Mouse (Mus musculus): ENCODE results near the gene Susd6. TPM values are rescaled to one million over a fixed set of nuclear protein-coding genes. Genes with fewer than 3 reads are reported as not detected.

The Susd6 gene
- polyA plus RNA-seq, 1 experiment: 57.0 TPM

DNA sequence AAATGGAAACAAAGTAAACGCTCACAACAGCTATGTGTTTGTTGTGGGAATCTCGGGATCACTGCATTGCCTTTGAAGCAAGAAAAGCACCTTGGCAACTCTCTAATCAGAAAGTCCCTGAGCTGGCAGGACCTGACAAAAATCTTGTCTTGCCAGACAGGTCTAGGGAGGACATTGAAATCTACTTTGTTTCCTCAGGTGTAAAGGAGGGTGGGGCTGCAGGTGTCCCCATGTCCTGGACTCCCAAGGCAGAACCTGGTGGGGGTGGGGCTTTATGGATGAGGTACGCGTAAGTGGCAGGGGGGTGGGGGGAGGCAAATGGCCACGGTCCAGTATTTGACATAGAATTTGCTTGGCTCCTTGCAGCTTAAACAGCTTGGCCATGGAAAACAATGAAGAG lies 133.3 kb downstream of the Susd6 start:
- H3K9me3 ChIP-seq (replicated peaks; ENCODE audit: control insufficient read depth, insufficient read depth, low read length, poor library complexity, severe bottlenecking): no peaks in the 10 kb centered on the region
- TF ChIP-seq EP300 (IDR thresholded peaks at IDR 0.05; ENCODE audit: insufficient read depth, low read depth, low read length) (0 out of 2 replicates have a peak, but pooled peaks have one; percentile 20), CTCF (IDR thresholded peaks at IDR 0.05; ENCODE audit: low read depth, low read length) (no peak)
- no peaks in the 10 kb centered on the region for H3K36me3 ChIP-seq (ENCODE audit: control insufficient read depth, insufficient read depth, low read length, poor library complexity, severe bottlenecking)
- no peak overlapping the region for H3K9ac ChIP-seq (ENCODE audit: low read depth, poor library complexity, severe bottlenecking)
- peak overlapping the region; percentile 87 for H3K27ac ChIP-seq (ENCODE audit: insufficient read depth, low read length)
- peaks cover 9% of the 10 kb centered on the region for H3K4me1 ChIP-seq (ENCODE audit: control insufficient read depth, insufficient read depth, low read length)
- no peak overlapping the region for H3K4me3 ChIP-seq (ENCODE audit: low read depth, low read length)
- no peaks in the 10 kb centered on the region for H3K27me3 ChIP-seq (ENCODE audit: control insufficient read depth, insufficient read depth, low read length, poor library complexity, severe bottlenecking)

DNA sequence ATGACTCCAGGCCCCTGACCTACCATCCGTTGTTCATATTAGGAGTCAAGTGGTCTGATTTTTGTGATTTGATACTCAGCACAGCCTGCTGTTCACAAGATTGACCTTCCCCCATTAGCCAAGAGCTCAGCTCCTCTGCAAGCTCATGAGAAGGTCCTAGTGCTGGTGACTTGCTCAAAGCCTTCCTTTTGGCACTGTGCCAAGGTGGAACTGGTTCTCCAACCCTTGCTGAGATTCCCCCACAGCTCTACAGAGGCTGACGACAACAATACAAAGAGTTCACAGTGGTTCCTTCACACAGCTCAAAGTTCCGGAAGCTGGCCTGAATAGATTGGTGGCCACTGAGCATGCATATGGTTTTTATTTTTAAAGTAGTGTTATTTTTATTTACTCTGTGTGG lies 133.9 kb downstream of the Susd6 start:
- Histone ChIP-seq H3K27ac (ENCODE audit: insufficient read depth, low read length) (no peak overlapping the region), H3K27me3 (ENCODE audit: control insufficient read depth, insufficient read depth, low read length, poor library complexity, severe bottlenecking) (no peaks in the 10 kb centered on the region), H3K36me3 (ENCODE audit: control insufficient read depth, insufficient read depth, low read length, poor library complexity, severe bottlenecking) (no peaks in the 10 kb centered on the region), H3K9ac (ENCODE audit: low read depth, poor library complexity, severe bottlenecking) (no peak overlapping the region), H3K4me1 (ENCODE audit: control insufficient read depth, insufficient read depth, low read length) (peaks cover 9% of the 10 kb centered on the region), H3K9me3 (replicated peaks; ENCODE audit: control insufficient read depth, insufficient read depth, low read length, poor library complexity, severe bottlenecking) (no peaks in the 10 kb centered on the region), H3K4me3 (ENCODE audit: low read depth, low read length) (no peak overlapping the region)
- TF ChIP-seq EP300 (IDR thresholded peaks at IDR 0.05; ENCODE audit: insufficient read depth, low read depth, low read length) (no peak), POLR2A (IDR thresholded peaks at IDR 0.05; ENCODE audit: insufficient read depth, low read length) (no peak), CTCF (IDR thresholded peaks at IDR 0.05; ENCODE audit: low read depth, low read length) (no peak)

- Histone ChIP-seq H3K27ac (ENCODE audit: insufficient read depth, low read length) (no peak overlapping the region), H3K36me3 (ENCODE audit: control insufficient read depth, insufficient read depth, low read length, poor library complexity, severe bottlenecking) (no peaks in the 10 kb centered on the region), H3K4me1 (ENCODE audit: control insufficient read depth, insufficient read depth, low read length) (peaks cover 9% of the 10 kb centered on the region), H3K9me3 (replicated peaks; ENCODE audit: control insufficient read depth, insufficient read depth, low read length, poor library complexity, severe bottlenecking) (no peaks in the 10 kb centered on the region), H3K27me3 (ENCODE audit: control insufficient read depth, insufficient read depth, low read length, poor library complexity, severe bottlenecking) (no peaks in the 10 kb centered on the region), H3K4me3 (ENCODE audit: low read depth, low read length) (no peak overlapping the region), H3K9ac (ENCODE audit: low read depth, poor library complexity, severe bottlenecking) (no peak overlapping the region)
- TF ChIP-seq CTCF (IDR thresholded peaks at IDR 0.05; ENCODE audit: low read depth, low read length): no peak
- no peak for TF ChIP-seq POLR2A (IDR thresholded peaks at IDR 0.05; ENCODE audit: insufficient read depth, low read length)
- no peak for TF ChIP-seq EP300 (IDR thresholded peaks at IDR 0.05; ENCODE audit: insufficient read depth, low read depth, low read length)
These were observed 135.6 kb downstream of the Susd6 start for GRCm38 (mm10) chr12:80925919-80926318.

DNA sequence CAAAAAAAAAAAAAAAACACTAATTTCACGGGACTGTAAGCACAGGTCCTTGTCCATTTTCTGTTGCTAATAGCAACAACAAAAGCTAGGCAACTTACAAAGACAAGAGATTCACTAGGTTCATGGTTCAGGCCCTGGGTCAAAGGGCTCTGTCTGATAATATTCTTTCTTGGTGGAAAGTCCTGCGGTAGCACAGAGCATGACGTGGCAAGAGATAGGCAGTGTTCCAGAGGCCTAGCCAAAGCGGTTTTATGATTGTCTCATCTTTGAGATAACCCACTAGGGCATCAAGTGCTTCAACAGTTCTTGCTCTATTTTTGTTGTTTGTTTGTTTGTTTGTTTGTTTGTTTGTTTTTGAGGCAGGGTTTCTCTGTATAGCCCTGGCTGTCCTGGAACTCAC lies 136.2 kb downstream of the Susd6 start:
- Histone ChIP-seq H3K27ac (ENCODE audit: insufficient read depth, low read length) (no peak overlapping the region), H3K27me3 (ENCODE audit: control insufficient read depth, insufficient read depth, low read length, poor library complexity, severe bottlenecking) (no peaks in the 10 kb centered on the region), H3K4me3 (ENCODE audit: low read depth, low read length) (no peak overlapping the region), H3K36me3 (ENCODE audit: control insufficient read depth, insufficient read depth, low read length, poor library complexity, severe bottlenecking) (no peaks in the 10 kb centered on the region), H3K4me1 (ENCODE audit: control insufficient read depth, insufficient read depth, low read length) (peaks cover 9% of the 10 kb centered on the region), H3K9me3 (replicated peaks; ENCODE audit: control insufficient read depth, insufficient read depth, low read length, poor library complexity, severe bottlenecking) (no peaks in the 10 kb centered on the region), H3K9ac (ENCODE audit: low read depth, poor library complexity, severe bottlenecking) (no peak overlapping the region)
- TF ChIP-seq CTCF (IDR thresholded peaks at IDR 0.05; ENCODE audit: low read depth, low read length) (no peak), POLR2A (IDR thresholded peaks at IDR 0.05; ENCODE audit: insufficient read depth, low read length) (no peak)

DNA sequence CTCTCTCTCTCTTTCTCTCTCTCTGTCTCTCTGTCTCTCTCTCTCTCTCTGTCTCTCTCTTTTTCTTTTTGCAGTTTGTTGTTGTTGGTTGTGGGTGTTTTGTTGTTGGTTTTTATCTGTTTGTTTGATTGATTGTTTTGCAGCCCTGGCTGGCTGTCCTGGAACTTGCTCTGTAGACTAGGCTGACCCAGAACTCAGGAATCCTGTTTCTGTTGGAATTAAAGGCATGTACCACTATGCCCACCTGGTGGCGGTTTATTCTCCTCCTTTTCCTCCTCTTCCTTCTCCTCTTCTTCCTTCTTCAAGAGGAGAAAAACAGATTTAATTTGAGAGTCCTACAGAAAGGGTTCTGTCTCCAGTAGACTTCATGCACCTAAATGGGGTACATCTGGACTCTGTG lies 137.2 kb downstream of the Susd6 start:
- H3K9ac ChIP-seq (ENCODE audit: low read depth, poor library complexity, severe bottlenecking): no peak overlapping the region
- TF ChIP-seq POLR2A (IDR thresholded peaks at IDR 0.05; ENCODE audit: insufficient read depth, low read length) (no peak), CTCF (IDR thresholded peaks at IDR 0.05; ENCODE audit: low read depth, low read length) (no peak), EP300 (IDR thresholded peaks at IDR 0.05; ENCODE audit: insufficient read depth, low read depth, low read length) (no peak)
- no peaks in the 10 kb centered on the region for H3K36me3 ChIP-seq (ENCODE audit: control insufficient read depth, insufficient read depth, low read length, poor library complexity, severe bottlenecking)
- H3K27ac ChIP-seq (ENCODE audit: insufficient read depth, low read length): no peak overlapping the region
- no peaks in the 10 kb centered on the region for H3K27me3 ChIP-seq (ENCODE audit: control insufficient read depth, insufficient read depth, low read length, poor library complexity, severe bottlenecking)
- peaks cover 7% of the 10 kb centered on the region for H3K4me1 ChIP-seq (ENCODE audit: control insufficient read depth, insufficient read depth, low read length)
- H3K4me3 ChIP-seq (ENCODE audit: low read depth, low read length): no peak overlapping the region
- H3K9me3 ChIP-seq (replicated peaks; ENCODE audit: control insufficient read depth, insufficient read depth, low read length, poor library complexity, severe bottlenecking): no peaks in the 10 kb centered on the region

GRCm38 (mm10) chr12:80928881-80929280 lies 138.6 kb downstream of the Susd6 start:
- Histone ChIP-seq H3K36me3 (ENCODE audit: control insufficient read depth, insufficient read depth, low read length, poor library complexity, severe bottlenecking) (no peaks in the 10 kb centered on the region), H3K4me1 (ENCODE audit: control insufficient read depth, insufficient read depth, low read length) (peaks cover 4% of the 10 kb centered on the region), H3K9me3 (replicated peaks; ENCODE audit: control insufficient read depth, insufficient read depth, low read length, poor library complexity, severe bottlenecking) (no peaks in the 10 kb centered on the region), H3K27ac (ENCODE audit: insufficient read depth, low read length) (no peak overlapping the region), H3K9ac (ENCODE audit: low read depth, poor library complexity, severe bottlenecking) (no peak overlapping the region), H3K4me3 (ENCODE audit: low read depth, low read length) (no peak overlapping the region), H3K27me3 (ENCODE audit: control insufficient read depth, insufficient read depth, low read length, poor library complexity, severe bottlenecking) (no peaks in the 10 kb centered on the region)
- TF ChIP-seq EP300 (IDR thresholded peaks at IDR 0.05; ENCODE audit: insufficient read depth, low read depth, low read length): no peak
- TF ChIP-seq POLR2A (IDR thresholded peaks at IDR 0.05; ENCODE audit: insufficient read depth, low read length): no peak
- TF ChIP-seq CTCF (IDR thresholded peaks at IDR 0.05; ENCODE audit: low read depth, low read length): no peak

Measured in ES-Bruce4 (cell line).